Mouse (Mus musculus) small intestine, adult 2 months (tissue): ENCODE data around the gene Marcksl1.

Source experiments
- CTCF ChIP-seq: fragments of 200-500 bp; IDR thresholded peaks from 2 replicates; pipeline ENCODE4 v1.5.1; 2012; ENCODE audit warnings: low read depth, mild to moderate bottlenecking, control low read depth, inconsistent platforms, low read length, moderate library complexity, mixed read lengths; ENCODE audit not compliant: insufficient replicate concordance, insufficient read length; ENCODE audit errors: extremely low read depth
- POLR2A ChIP-seq: fragments of 200-500 bp; IDR thresholded peaks from 2 replicates; pipeline ENCODE4 v1.6.1; 2012; ENCODE audit warnings: low read depth, mild to moderate bottlenecking, control low read depth, inconsistent platforms, low read length, moderate library complexity

GRCm38 (mm10) chr4:129556532-129557223 lies 43.3 kb downstream of the Marcksl1 start:
- peak; percentile 60; the same call in 1 of the 2 replicates for TF ChIP-seq POLR2A
- no peak for TF ChIP-seq CTCF
